Mouse (Mus musculus): ENCODE results near the gene Snx9.

DNA sequence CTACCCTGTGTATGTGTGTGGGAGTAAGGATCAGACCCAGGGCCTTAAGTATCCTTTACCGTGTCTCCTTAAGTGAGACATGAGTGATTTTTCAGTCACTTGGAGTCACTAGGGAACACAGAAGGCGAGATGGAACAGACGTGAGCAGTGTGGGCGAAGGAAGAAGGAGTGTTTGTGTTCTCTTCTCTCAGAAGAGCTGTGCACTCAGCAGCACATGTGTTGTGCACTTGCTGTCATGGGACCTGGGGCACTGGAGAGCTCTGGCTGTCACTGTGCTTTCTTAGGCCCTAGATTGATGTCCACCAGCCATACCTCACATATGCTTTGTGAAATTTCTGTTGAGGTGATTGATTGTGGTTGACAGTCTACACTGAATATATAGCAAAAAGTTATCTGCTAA is 37.7 kb downstream of the Snx9 start:
- TF ChIP-seq TAL1 (IDR thresholded peaks at IDR 0.05; ENCODE audit: low read length) (no peak), GATA1 (IDR thresholded peaks at IDR 0.05; ENCODE audit: low read length) (no peak)

All from erythroblast, embryonic 14.5 days (primary cell).